Mouse (Mus musculus) bone marrow macrophage, adult 2 months (primary cell): ENCODE data around the gene Olfr1378. TPM values are rescaled to one million over a fixed set of nuclear protein-coding genes. Genes with fewer than 3 reads are reported as not detected.

ENCODE experiments used
- H3K27ac ChIP-seq: 2 replicates; pipeline ENCODE4 v1.5.1; 2012; ENCODE audit warnings: low read depth, low read length; ENCODE audit not compliant: insufficient read depth
- H3K4me1 ChIP-seq: 2 replicates; pipeline ENCODE4 v1.6.1; 2012; ENCODE audit warnings: low read length; ENCODE audit not compliant: control insufficient read depth, insufficient read depth
- H3K4me3 ChIP-seq: 2 replicates; pipeline ENCODE4 v1.5.1; 2012; ENCODE audit warnings: mild to moderate bottlenecking, low read length, moderate library complexity; ENCODE audit not compliant: insufficient read depth
- CTCF ChIP-seq: IDR thresholded peaks from 2 replicates; pipeline ENCODE4 v1.5.1; 2012; ENCODE audit warnings: low read depth, mild to moderate bottlenecking, low read length, moderate library complexity
- POLR2A ChIP-seq: IDR thresholded peaks from 2 replicates; pipeline ENCODE4 v1.6.1; 2012; ENCODE audit warnings: mild to moderate bottlenecking, low read depth, low read length, borderline replicate concordance
- polyA plus RNA-seq: library from polyadenylated mRNA; stranded (reverse); fragments of >200 nt; gene quantifications from 2 replicates; pipeline ENCODE4 v1.2.4, GENCODE M21; 2012; ENCODE audit not compliant: missing spikeins, insufficient read depth, insufficient read length

The Olfr1378 gene
- not detected in 2 replicates for polyA plus RNA-seq

- H3K4me3 ChIP-seq: no peak within 1 kb of the TSS
- no peak within 1 kb of the TSS for H3K27ac ChIP-seq
- no peak for TF ChIP-seq POLR2A
Observed at GRCm38 (mm10) chr11:50966230-50966629, at the start of gene Olfr1378. Gene Olfr1378, plus strand, starts transcription at chr11:50966530.

GRCm38 (mm10) chr11:50930469-50931014 is 35.8 kb upstream of the Olfr1378 start:
- H3K4me3 ChIP-seq: peak overlapping the region; percentile 84
- H3K4me1 ChIP-seq: 0 out of 2 replicates have a peak, but pooled peaks cover 3% of the 10 kb centered on the region
- TF ChIP-seq CTCF (no peak), POLR2A (no peak)
- no peak overlapping the region for H3K27ac ChIP-seq

More at GRCm38 (mm10) chr11:50966230-50966629, at the start of gene Olfr1378:
- H3K4me1 ChIP-seq: no peaks in the 10 kb centered on the region

DNA sequence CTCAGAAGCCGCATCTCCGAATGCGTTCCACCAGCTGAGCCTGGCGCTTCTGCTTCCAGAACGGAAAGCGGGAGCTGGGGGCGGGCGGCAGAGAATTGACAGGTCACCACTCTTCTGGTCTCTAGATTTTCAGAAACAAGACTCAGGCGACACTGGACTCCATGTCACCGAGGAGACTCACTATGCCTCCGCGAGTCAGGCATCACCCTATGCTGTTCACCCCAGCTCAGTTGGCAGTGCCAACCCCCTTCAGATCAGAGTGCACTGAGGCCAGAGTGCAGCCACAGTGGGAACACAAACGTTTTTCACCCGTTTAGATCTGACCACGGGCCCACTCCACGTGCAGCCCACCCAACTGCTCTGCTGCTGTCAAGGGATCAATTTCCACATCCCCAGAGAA is 35.3 kb upstream of the Olfr1378 start:
- TF ChIP-seq POLR2A (no peak), CTCF (no peak)
- Histone ChIP-seq H3K4me1 (0 out of 2 replicates have a peak, but pooled peaks cover 3% of the 10 kb centered on the region), H3K27ac (no peak overlapping the region), H3K4me3 (peak overlapping the region; percentile 84)

GRCm38 (mm10) chr11:50931451-50931866 is 34.9 kb upstream of the Olfr1378 start, which contains the start of gene Zfp354b:
Gene Zfp354b, minus strand, starts transcription at chr11:50931633.
- peak within 1 kb of the TSS; percentile 84 for H3K4me3 ChIP-seq
- H3K27ac ChIP-seq: no peak within 1 kb of the TSS
- H3K4me1 ChIP-seq: 0 out of 2 replicates have a peak, but pooled peaks cover 3% of the 10 kb centered on the region
- no peak for TF ChIP-seq POLR2A
- TF ChIP-seq CTCF: no peak

DNA sequence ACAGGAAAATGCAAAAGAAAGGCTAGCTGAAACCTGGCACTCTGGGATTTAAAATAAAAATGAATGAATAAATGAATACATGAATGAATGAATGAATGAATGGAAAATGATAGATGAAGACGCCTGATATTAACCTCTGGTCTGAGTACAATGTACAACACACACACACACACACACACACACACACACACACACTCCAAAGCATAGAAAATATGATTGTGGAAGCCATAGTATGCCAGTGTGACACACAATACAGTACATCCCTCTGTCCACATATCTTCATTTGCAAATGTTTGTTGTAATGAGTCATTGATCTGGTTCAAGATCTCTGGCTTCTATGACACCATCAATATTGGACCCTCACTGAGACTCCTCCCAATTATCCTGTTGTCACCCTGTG is 34.3 kb upstream of the Olfr1378 start:
- Histone ChIP-seq H3K27ac (no peak overlapping the region), H3K4me3 (no peak overlapping the region), H3K4me1 (0 out of 2 replicates have a peak, but pooled peaks cover 3% of the 10 kb centered on the region)
- TF ChIP-seq POLR2A: no peak
- TF ChIP-seq CTCF: no peak

DNA sequence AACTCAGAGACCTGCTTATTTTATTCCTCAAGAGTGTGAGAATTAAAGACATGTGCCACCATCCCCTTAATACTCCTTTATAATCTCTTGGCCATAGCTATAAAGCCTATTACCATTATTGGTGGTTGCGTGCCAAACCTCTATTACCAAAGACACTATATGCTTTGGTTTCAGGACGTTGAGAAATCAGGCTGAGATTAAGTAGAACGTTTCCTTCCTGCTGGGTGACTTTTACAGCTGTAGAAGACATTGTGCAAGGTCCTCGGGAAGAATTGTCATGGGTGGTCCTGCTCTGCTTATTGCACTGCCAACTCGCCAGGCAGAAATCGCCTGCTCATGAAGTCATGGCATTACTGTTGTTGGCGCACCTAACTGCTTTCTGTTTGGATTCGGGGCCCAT is 27.9 kb upstream of the Olfr1378 start:
- Histone ChIP-seq H3K4me3 (no peak overlapping the region), H3K4me1 (no peaks in the 10 kb centered on the region), H3K27ac (no peak overlapping the region)
- TF ChIP-seq POLR2A: no peak
- TF ChIP-seq CTCF: no peak

- TF ChIP-seq POLR2A (no peak), CTCF (peak; percentile 23; the same call in 1 of the 2 replicates)
Observed at GRCm38 (mm10) chr11:50939621-50940366, 26.5 kb upstream of the Olfr1378 start.

GRCm38 (mm10) chr11:50942386-50942785 is 23.9 kb upstream of the Olfr1378 start:
- no peaks in the 10 kb centered on the region for H3K4me1 ChIP-seq
- no peak overlapping the region for H3K4me3 ChIP-seq
- H3K27ac ChIP-seq: no peak overlapping the region
- TF ChIP-seq POLR2A (no peak), CTCF (no peak)

More at GRCm38 (mm10) chr11:50939621-50940366, 26.5 kb upstream of the Olfr1378 start:
- H3K4me1 ChIP-seq: no peaks in the 10 kb centered on the region
- no peak overlapping the region for H3K4me3 ChIP-seq
- no peak overlapping the region for H3K27ac ChIP-seq

GRCm38 (mm10) chr11:50943506-50943905 is 22.8 kb upstream of the Olfr1378 start, which contains the start of gene 4933414I15Rik:
Gene 4933414I15Rik, minus strand, starts transcription at chr11:50943765.
- H3K4me1 ChIP-seq: no peaks in the 10 kb centered on the region
- TF ChIP-seq CTCF: no peak
- no peak for TF ChIP-seq POLR2A
- no peak within 1 kb of the TSS for H3K4me3 ChIP-seq

GRCm38 (mm10) chr11:50952290-50952689 is 14.0 kb upstream of the Olfr1378 start:
- Histone ChIP-seq H3K4me3 (no peak overlapping the region), H3K4me1 (no peaks in the 10 kb centered on the region), H3K27ac (no peak overlapping the region)
- TF ChIP-seq CTCF: no peak
- TF ChIP-seq POLR2A: no peak

More at GRCm38 (mm10) chr11:50943506-50943905, 22.8 kb upstream of the Olfr1378 start, which contains the start of gene 4933414I15Rik:
- H3K27ac ChIP-seq: no peak within 1 kb of the TSS
